Mouse (Mus musculus) limb, embryonic 10.5 days (tissue): ENCODE results near the gene Arhgef28. TPM values are rescaled to one million over a fixed set of nuclear protein-coding genes. Genes with fewer than 3 reads are reported as not detected.

Source experiments
- DNase-seq: peaks from one replicate; pipeline ENCODE4 v3.0.0-alpha.2; 2017; ENCODE audit warnings: low spot score
- H3K27ac ChIP-seq: fragments of 300-500 bp; sonication (generic); 2 replicates; pipeline ENCODE4 v1.5.1; 2016; ENCODE audit warnings: mild to moderate bottlenecking
- H3K27me3 ChIP-seq: fragments of 300-500 bp; sonication (generic); 2 replicates; pipeline ENCODE4 v1.6.1; 2016; ENCODE audit warnings: low read depth, mild to moderate bottlenecking; ENCODE audit not compliant: poor library complexity, severe bottlenecking
- H3K36me3 ChIP-seq: fragments of 300-500 bp; sonication (generic); 2 replicates; pipeline ENCODE4 v1.6.1; 2016; ENCODE audit warnings: mild to moderate bottlenecking, moderate library complexity
- H3K4me1 ChIP-seq: fragments of 300-500 bp; sonication (generic); 2 replicates; pipeline ENCODE4 v1.6.1; 2016
- H3K4me3 ChIP-seq: fragments of 300-500 bp; sonication (generic); 2 replicates; pipeline ENCODE4 v1.5.1; 2016; ENCODE audit warnings: mild to moderate bottlenecking, moderate library complexity
- H3K9me3 ChIP-seq: fragments of 300-500 bp; sonication (generic); replicated peaks from 2 replicates; pipeline ENCODE4 v1.6.1; 2016; ENCODE audit warnings: mild to moderate bottlenecking
- WGBS: fragments of 180-500 bp; shearing (Covaris S2); methylation state at CpG from one replicate; pipeline ENCODE4 v1.1.7; 2016; 5-methylcytosine and 5-hydroxymethylcytosine counted together
- polyA plus RNA-seq: library from polyadenylated mRNA; unstranded; fragments of >200 nt; fragmentation: Nextera tagmentation; extraction: Ambion mirVana; gene quantifications from 2 replicates; pipeline ENCODE4 v1.2.1, GENCODE M21; 2016

Arhgef28 gene
- polyA plus RNA-seq, 1 experiment from 2014 or later: 11.0 TPM

GRCm38 (mm10) chr13:98013715-98014114 is 192.5 kb downstream of the Arhgef28 start:
- Histone ChIP-seq H3K27ac (no peak overlapping the region), H3K4me3 (no peak overlapping the region), H3K27me3 (peaks cover 16% of the 10 kb centered on the region), H3K36me3 (no peaks in the 10 kb centered on the region), H3K9me3 (no peaks in the 10 kb centered on the region), H3K4me1 (peaks cover 22% of the 10 kb centered on the region)
- DNase-seq: no peak
- WGBS: 97% methylated on average over 4 of the region's 4 CpGs

DNA sequence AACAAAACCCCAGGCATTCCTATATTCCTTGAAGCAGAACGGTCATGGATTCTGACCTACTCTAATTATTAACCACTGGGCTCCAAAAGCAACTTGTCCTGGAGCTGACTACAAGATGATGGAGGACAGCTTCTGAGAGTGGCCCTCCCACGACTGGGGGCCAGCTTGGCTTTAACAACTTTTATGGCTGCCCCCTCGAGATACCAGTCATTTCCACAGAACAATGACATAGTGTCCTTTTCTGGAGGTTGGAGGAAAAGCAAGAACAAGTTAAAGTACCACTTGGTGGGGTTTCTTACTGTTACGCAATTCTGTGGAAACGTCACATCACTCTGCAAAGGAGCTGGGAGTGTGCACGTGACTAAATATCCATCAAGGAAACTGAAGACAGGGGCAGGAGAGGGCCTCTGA is 194.3 kb downstream of the Arhgef28 start:
- Histone ChIP-seq H3K4me3 (no peak overlapping the region), H3K27me3 (peaks cover 13% of the 10 kb centered on the region), H3K27ac (no peak overlapping the region), H3K36me3 (no peaks in the 10 kb centered on the region), H3K4me1 (peaks cover 19% of the 10 kb centered on the region), H3K9me3 (no peaks in the 10 kb centered on the region)
- WGBS: 66% methylated on average over 6 of the region's 6 CpGs
- DNase-seq: no peak

DNA sequence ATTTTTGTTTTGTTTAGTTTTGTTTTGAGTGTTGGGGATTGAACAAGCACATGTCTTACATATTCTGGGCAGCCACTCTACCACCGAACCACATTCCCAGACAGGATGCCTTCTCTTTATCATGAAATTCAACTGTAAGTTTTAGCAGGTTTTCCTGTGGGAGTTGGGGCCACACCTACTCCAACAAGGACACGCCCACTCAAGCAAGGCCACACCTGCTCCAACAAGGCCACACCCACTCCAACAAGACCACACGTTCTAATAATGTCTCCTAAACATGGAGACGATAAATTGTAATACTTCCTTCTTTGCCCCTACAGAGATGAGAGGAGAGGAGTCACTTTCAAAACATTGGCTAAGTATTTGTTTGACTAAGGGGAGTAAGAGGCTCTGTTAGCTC is 197.2 kb downstream of the Arhgef28 start:
- 80% methylated on average over 4 of the region's 4 CpGs for WGBS
- no peak for DNase-seq
- H3K4me3 ChIP-seq: no peak overlapping the region

DNA sequence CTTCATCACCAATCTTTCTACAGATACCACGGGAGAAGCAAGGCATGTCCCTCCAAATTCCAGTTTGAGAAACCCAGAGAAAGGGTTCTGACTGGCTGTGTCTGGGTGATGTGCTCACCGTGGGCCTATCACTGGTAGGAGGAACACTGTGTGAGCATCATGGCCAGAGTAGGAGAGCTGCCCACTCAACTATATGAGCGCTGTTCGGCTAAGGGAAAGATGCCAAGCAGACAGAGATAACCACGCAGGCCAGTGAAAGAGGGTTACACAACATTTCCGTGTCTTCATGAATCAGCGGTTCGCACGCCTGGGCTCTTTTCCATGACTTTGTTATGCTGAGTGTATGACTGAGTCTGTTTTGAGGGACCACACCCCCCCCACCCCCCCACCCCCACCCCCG is 197.7 kb downstream of the Arhgef28 start:
- Histone ChIP-seq H3K4me3 (no peak overlapping the region), H3K27me3 (no peaks in the 10 kb centered on the region), H3K9me3 (no peaks in the 10 kb centered on the region), H3K36me3 (no peaks in the 10 kb centered on the region), H3K27ac (no peak overlapping the region), H3K4me1 (no peaks in the 10 kb centered on the region)
- 96% methylated on average over 10 of the region's 10 CpGs for WGBS
- no peak for DNase-seq

More for the DNA sequence above, 197.2 kb downstream of the Arhgef28 start:
- Histone ChIP-seq H3K4me1 (no peaks in the 10 kb centered on the region), H3K9me3 (no peaks in the 10 kb centered on the region), H3K27me3 (no peaks in the 10 kb centered on the region), H3K27ac (no peak overlapping the region), H3K36me3 (no peaks in the 10 kb centered on the region)

GRCm38 (mm10) chr13:98005611-98006218 is 200.5 kb downstream of the Arhgef28 start:
- H3K4me1 ChIP-seq: peaks cover 9% of the 10 kb centered on the region
- H3K27ac ChIP-seq: no peak overlapping the region
- H3K36me3 ChIP-seq: no peaks in the 10 kb centered on the region
- no peak overlapping the region for H3K4me3 ChIP-seq
- no peaks in the 10 kb centered on the region for H3K9me3 ChIP-seq
- no peaks in the 10 kb centered on the region for H3K27me3 ChIP-seq
- 80% methylated on average over 5 of the region's 5 CpGs for WGBS
- no peak for DNase-seq

- Histone ChIP-seq H3K27ac (no peak overlapping the region), H3K4me1 (peaks cover 9% of the 10 kb centered on the region), H3K27me3 (no peaks in the 10 kb centered on the region), H3K36me3 (no peaks in the 10 kb centered on the region), H3K9me3 (no peaks in the 10 kb centered on the region), H3K4me3 (no peak overlapping the region)
- DNase-seq: no peak
- WGBS: 90% methylated on average over 2 of the region's 2 CpGs
Observed at GRCm38 (mm10) chr13:98004647-98005414, 201.4 kb downstream of the Arhgef28 start.

DNA sequence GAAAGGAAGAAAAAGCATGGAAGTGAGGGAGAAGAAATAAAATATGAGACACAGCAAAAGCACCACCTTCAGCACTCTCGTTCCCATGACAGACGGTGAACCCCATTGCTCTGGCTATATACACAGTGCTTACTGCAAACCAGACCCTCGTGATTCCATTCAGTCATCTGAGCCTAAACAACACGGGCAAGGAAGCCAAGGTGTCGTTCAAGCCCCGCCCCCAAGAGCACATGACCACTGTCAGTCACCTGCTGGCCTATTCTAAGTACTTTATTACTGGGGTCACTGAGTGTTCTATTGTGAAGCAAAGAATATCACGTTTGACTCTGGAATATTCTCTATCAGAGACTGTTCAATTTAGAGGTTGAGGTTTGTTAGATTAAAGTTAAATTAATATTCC is 202.5 kb downstream of the Arhgef28 start:
- Histone ChIP-seq H3K4me1 (peaks cover 9% of the 10 kb centered on the region), H3K9me3 (no peaks in the 10 kb centered on the region), H3K36me3 (no peaks in the 10 kb centered on the region), H3K27me3 (no peaks in the 10 kb centered on the region), H3K27ac (no peak overlapping the region), H3K4me3 (no peak overlapping the region)
- 49% methylated on average over 7 of the region's 7 CpGs for WGBS
- no peak for DNase-seq

GRCm38 (mm10) chr13:98002598-98002997 is 203.6 kb downstream of the Arhgef28 start:
- Histone ChIP-seq H3K27ac (peak overlapping the region; percentile 56; the same call in 1 of the 2 replicates), H3K9me3 (no peaks in the 10 kb centered on the region), H3K27me3 (no peaks in the 10 kb centered on the region), H3K4me3 (no peak overlapping the region), H3K4me1 (peaks cover 9% of the 10 kb centered on the region), H3K36me3 (no peaks in the 10 kb centered on the region)
- 91% methylated on average over 5 of the region's 5 CpGs for WGBS
- DNase-seq: no peak

DNA sequence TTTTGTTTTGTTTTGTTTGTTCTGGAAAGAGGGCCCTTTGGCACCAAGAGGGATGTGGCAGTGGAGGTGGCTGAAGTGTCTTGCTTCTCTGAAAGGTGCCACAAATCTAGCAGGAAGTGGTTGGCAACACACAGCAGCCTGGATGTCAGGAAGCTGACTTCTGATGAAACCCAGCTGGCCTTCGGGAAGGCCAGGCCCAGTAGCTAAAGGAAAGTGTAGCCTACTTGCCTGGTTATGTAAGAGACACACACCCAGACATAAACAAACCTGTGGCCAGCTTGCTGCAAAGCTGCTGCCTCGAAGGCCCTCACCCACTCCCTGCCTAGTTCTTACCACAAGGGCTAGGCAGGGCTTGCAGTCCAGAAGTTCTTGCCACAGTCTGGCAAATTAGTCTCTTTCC is 204.1 kb downstream of the Arhgef28 start:
- Histone ChIP-seq H3K4me1 (peaks cover 9% of the 10 kb centered on the region), H3K27me3 (no peaks in the 10 kb centered on the region), H3K4me3 (no peak overlapping the region), H3K36me3 (no peaks in the 10 kb centered on the region), H3K27ac (peak overlapping the region; percentile 56; the same call in 1 of the 2 replicates), H3K9me3 (no peaks in the 10 kb centered on the region)
- DNase-seq: peak; percentile 49
- 21% methylated on average over 2 of the region's 2 CpGs for WGBS

GRCm38 (mm10) chr13:98001719-98002118 is 204.5 kb downstream of the Arhgef28 start:
- H3K9me3 ChIP-seq: no peaks in the 10 kb centered on the region
- H3K4me1 ChIP-seq: peaks cover 9% of the 10 kb centered on the region
- peak overlapping the region; percentile 56; the same call in 1 of the 2 replicates for H3K27ac ChIP-seq
- H3K27me3 ChIP-seq: no peaks in the 10 kb centered on the region
- H3K4me3 ChIP-seq: no peak overlapping the region
- DNase-seq: no peak
- no peaks in the 10 kb centered on the region for H3K36me3 ChIP-seq
- WGBS: 87% methylated on average over 11 of the region's 11 CpGs

GRCm38 (mm10) chr13:98000841-98001240 is 205.4 kb downstream of the Arhgef28 start:
- no peaks in the 10 kb centered on the region for H3K36me3 ChIP-seq
- peaks cover 9% of the 10 kb centered on the region for H3K4me1 ChIP-seq
- H3K27me3 ChIP-seq: no peaks in the 10 kb centered on the region
- 94% methylated on average over 9 of the region's 9 CpGs for WGBS
- H3K27ac ChIP-seq: no peak overlapping the region
- no peak overlapping the region for H3K4me3 ChIP-seq
- no peaks in the 10 kb centered on the region for H3K9me3 ChIP-seq
- no peak for DNase-seq

- Histone ChIP-seq H3K27ac (no peak overlapping the region), H3K36me3 (no peaks in the 10 kb centered on the region), H3K9me3 (no peaks in the 10 kb centered on the region), H3K4me3 (no peak overlapping the region), H3K4me1 (peaks cover 9% of the 10 kb centered on the region), H3K27me3 (no peaks in the 10 kb centered on the region)
- DNase-seq: no peak
- WGBS: 89% methylated on average over 8 of the region's 8 CpGs
Observed at GRCm38 (mm10) chr13:97999130-97999529, 207.1 kb downstream of the Arhgef28 start.

- H3K4me3 ChIP-seq: no peak overlapping the region
- DNase-seq: no peak
- H3K4me1 ChIP-seq: peaks cover 9% of the 10 kb centered on the region
- no peaks in the 10 kb centered on the region for H3K9me3 ChIP-seq
- no peaks in the 10 kb centered on the region for H3K36me3 ChIP-seq
- no peak overlapping the region for H3K27ac ChIP-seq
- H3K27me3 ChIP-seq: no peaks in the 10 kb centered on the region
- 72% methylated on average over 8 of the region's 8 CpGs for WGBS
Observed at GRCm38 (mm10) chr13:97998570-97998969, 207.7 kb downstream of the Arhgef28 start.
